Mouse (Mus musculus): Measurements from ENCODE around the gene Socs7.

DNA sequence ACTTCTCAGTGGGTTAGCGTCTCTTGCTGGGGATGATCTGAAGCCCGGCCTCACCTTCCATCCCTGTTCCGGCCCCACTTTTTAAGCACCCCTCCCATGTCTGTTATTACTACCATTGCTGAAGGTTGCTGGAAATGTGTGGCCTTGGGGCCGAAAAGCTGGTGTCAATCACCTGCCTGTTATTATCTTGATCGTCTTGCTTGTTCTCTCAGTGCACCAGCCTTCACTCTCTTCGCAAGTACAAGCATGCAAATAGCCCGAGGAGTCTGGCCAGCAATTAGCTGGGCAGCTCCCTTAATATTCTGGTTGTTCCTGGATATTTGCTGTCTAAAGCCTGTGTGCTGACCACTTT lies 1.3 kb downstream of the Socs7 start:
- TF ChIP-seq CTCF (IDR thresholded peaks at IDR 0.05; ENCODE audit: low read depth, low read length) (no peak), POLR2A (IDR thresholded peaks at IDR 0.05; ENCODE audit: extremely low read depth, insufficient read depth, low read length) (no peak)

All from liver, adult 2 months (tissue).